Mouse (Mus musculus) layer of hippocampus, adult 2 months (tissue): ENCODE measurements around the gene E130114P18Rik. TPM values are rescaled to one million over a fixed set of nuclear protein-coding genes. Genes with fewer than 3 reads are reported as not detected.
A peak's percentile ranks its signal among the peaks of the same experiment; 100 is the strongest.

Experiments
- DNase-seq, 2 experiments: peaks; one replicate each; pipeline ENCODE4 v3.0.0; 2022; ENCODE audit warnings: low spot score in 2 of 2
- H3K27ac ChIP-seq: fragments of 200-600 bp; 2 replicates; pipeline ENCODE4 v1.8.1; 2022
- H3K4me3 ChIP-seq: fragments of 200-600 bp; 2 replicates; pipeline ENCODE4 v1.8.1; 2022; ENCODE audit warnings: mild to moderate bottlenecking
- CTCF ChIP-seq: fragments of 200-600 bp; conservative IDR thresholded peaks from 2 replicates; pipeline ENCODE4 v1.8.1; 2022; ENCODE audit warnings: antibody characterized with exemption, mild to moderate bottlenecking, moderate library complexity
- total RNA-seq, 2 experiments: library from RNA; stranded (reverse); gene quantifications; 2 replicates each; pipeline ENCODE4 v1.2.3; 2021

E130114P18Rik gene
- total RNA-seq, 2 experiments from 2014 or later: 7.1 to 7.9 TPM

DNA sequence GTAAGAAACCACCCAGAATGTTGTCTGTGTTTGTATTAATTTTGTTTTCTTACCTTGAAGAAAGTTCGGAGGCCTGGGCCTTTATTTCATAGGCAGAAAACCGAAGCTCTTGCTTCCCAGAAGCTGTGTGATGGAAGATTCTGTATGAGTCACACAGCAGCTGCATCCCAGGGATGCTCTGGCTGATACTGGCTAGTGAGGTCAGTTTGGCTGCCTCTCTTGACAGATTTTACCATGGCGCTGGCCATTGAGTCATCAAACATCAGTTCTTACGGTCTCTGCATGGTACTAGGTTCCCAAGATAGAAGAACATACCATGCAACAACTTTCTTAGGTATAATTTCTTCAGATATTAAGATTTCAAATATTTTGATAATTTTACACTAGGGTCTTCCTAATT is 17.0 kb upstream of the E130114P18Rik start:
- peak overlapping the region; percentile 51 for H3K4me3 ChIP-seq
- peak overlapping the region; percentile 82 for H3K27ac ChIP-seq
- no peak for DNase-seq
- no peak for TF ChIP-seq CTCF

GRCm38 (mm10) chr4:97793931-97794330 is 16.1 kb upstream of the E130114P18Rik start:
- peak overlapping the region; percentile 51 for H3K4me3 ChIP-seq
- TF ChIP-seq CTCF: no peak
- DNase-seq: no peak
- peak overlapping the region; percentile 82 for H3K27ac ChIP-seq

DNA sequence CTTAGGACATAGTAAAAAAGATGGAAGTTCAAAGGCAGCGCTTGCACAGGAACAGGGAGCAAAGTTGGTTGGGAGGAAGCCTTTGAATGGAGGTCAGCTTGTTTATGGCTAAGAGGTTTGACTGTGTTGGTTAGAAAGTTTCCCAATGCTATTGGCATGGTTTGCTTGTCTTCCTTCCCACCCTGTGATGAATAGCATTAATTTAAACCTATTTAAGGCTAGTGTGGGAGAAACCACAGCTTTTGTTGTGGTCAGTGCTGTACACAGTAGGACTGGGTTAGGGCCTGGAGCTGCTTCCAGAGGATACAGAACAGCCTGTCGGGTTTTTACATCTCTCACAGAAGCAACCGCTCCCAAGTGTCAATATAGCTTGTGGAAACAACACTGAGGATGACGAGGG is 10.7 kb upstream of the E130114P18Rik start:
- Histone ChIP-seq H3K4me3 (peak overlapping the region; percentile 30), H3K27ac (peak overlapping the region; percentile 98)
- no peak for DNase-seq
- no peak for TF ChIP-seq CTCF

GRCm38 (mm10) chr4:97787515-97787914 is 9.6 kb upstream of the E130114P18Rik start:
- peak in 1 of 2 experiments; percentile 23 for DNase-seq
- peak overlapping the region; percentile 98 for H3K27ac ChIP-seq

GRCm38 (mm10) chr4:97786571-97786970 is 8.7 kb upstream of the E130114P18Rik start:
- DNase-seq: no peak
- peak overlapping the region; percentile 77 for H3K4me3 ChIP-seq
- peak overlapping the region; percentile 98 for H3K27ac ChIP-seq
- no peak for TF ChIP-seq CTCF

More at GRCm38 (mm10) chr4:97787515-97787914, 9.6 kb upstream of the E130114P18Rik start:
- no peak for TF ChIP-seq CTCF
- H3K4me3 ChIP-seq: peak overlapping the region; percentile 77

DNA sequence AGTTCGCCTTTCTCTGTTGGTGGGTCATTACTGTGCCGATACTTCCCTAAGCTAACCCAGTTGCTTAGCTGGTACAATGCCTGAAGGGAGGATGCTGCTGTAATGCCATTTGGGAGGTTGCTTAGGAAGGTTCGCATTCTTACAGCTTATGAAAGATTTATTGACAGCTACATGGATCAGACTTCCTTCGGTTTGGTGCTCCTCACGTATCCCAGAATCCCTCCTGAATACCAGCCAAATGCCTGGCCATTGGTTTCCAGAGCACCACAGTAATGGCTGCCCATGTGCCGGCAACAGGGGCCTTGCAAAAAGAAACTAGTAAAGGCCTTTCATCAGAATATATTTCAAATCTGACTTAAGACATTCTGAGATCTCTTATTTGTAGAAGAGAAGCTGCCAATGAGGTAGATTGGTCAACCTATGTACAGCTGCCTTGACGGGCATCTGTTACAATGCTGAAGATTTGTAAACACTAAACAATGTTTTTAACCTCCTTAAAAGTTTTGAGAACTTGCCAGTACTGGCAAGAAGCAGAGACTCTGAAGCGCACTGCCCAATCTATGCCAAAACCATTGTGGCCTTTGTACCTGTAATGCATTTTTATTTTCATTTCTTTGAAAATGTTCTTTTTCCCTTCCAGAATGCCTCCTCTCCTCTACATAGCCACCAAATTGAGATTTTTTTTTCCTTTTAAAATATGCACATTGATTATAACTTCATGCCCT is 7.8 kb upstream of the E130114P18Rik start:
- TF ChIP-seq CTCF: no peak
- no peak for DNase-seq
- peak overlapping the region; percentile 77; the same call in 1 of the 2 replicates for H3K4me3 ChIP-seq
- H3K27ac ChIP-seq: peak overlapping the region; percentile 98

- TF ChIP-seq CTCF: no peak
- DNase-seq: no peak
- H3K27ac ChIP-seq: peak overlapping the region; percentile 98
- H3K4me3 ChIP-seq: peak overlapping the region; percentile 77
These were observed 6.4 kb upstream of the E130114P18Rik start for GRCm38 (mm10) chr4:97784236-97784635.

DNA sequence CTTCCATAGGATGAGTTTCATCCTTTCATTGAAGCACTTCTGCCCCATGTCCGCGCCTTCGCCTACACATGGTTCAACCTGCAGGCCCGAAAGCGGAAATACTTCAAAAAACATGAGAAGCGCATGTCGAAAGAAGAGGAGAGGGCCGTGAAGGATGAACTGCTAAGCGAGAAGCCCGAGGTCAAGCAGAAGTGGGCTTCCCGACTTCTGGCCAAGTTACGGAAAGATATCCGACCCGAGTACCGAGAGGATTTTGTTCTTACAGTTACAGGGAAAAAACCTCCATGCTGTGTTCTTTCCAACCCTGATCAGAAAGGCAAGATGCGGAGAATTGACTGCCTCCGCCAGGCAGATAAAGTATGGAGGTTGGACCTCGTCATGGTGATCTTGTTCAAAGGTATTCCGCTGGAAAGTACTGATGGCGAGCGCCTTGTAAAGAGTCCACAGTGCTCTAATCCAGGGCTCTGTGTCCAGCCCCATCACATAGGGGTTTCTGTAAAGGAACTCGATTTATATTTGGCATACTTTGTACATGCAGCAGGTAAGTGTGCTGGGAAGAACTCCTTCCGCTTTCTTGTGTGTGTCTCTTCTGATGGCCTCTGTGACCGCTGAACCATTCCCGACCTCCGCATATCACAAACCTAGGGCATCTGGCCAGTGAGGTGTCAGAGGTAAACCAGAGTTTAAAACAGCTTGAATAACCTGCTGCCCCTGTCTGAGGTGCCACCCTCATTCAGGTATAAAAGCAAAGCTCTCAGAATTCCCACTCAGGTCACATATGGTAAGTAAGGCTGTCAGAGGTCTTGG is 5.4 kb upstream of the E130114P18Rik start:
- Histone ChIP-seq H3K4me3 (peak overlapping the region; percentile 77), H3K27ac (peak overlapping the region; percentile 98)
- no peak for TF ChIP-seq CTCF
- DNase-seq: no peak

DNA sequence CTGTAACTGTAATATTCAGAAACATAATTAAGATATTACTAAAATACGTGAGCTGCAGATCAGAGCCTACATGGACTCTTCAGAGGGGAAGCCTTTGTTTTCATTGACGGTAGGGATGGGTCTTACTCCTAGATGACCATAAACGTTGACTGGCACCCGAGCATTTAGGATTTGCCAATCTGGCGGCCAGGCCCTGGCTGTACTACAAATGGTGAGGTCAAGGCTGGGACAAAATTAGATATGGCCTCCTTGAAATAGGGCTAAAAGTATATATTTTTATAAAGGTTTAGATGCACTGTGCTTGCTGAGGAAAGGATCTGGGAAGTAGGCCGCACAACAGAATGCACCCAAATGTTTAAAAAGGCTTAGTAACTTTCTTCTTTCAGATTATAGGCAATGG is 4.6 kb upstream of the E130114P18Rik start:
- no peak for TF ChIP-seq CTCF
- Histone ChIP-seq H3K4me3 (peak overlapping the region; percentile 77), H3K27ac (peak overlapping the region; percentile 98)
- DNase-seq: no peak

DNA sequence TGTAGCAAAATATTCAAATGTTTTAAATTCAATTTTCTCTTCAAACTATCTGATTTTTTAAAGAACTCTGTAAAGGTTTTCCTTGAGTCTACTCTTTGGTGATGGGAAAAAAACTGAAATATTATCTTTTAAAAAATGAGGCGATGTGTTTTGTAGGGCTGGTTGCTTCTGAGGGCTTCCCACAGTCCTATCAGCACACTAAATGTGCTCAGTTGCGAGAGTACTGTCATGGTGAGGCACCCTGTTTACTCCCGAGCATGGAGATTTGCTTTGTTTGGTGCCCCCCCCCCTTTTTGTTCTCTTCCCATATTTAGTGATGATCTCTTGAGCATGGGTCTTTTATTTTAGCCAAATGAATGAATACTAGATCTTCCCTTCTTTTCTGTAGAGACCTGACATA is 4.2 kb upstream of the E130114P18Rik start:
- TF ChIP-seq CTCF: no peak
- Histone ChIP-seq H3K27ac (peak overlapping the region; percentile 98), H3K4me3 (peak overlapping the region; percentile 77)
- DNase-seq: no peak

- TF ChIP-seq CTCF: no peak
- peak overlapping the region; percentile 77 for H3K4me3 ChIP-seq
- DNase-seq: no peak
- H3K27ac ChIP-seq: peak overlapping the region; percentile 98
These were observed 3.0 kb upstream of the E130114P18Rik start for GRCm38 (mm10) chr4:97780666-97781435.

GRCm38 (mm10) chr4:97780024-97780423 is 2.1 kb upstream of the E130114P18Rik start:
- Histone ChIP-seq H3K4me3 (peak overlapping the region; percentile 77), H3K27ac (peak overlapping the region; percentile 98)
- DNase-seq: no peak
- TF ChIP-seq CTCF: no peak
